Mouse (Mus musculus): ENCODE data around the gene Camta1. TPM values are rescaled to one million over a fixed set of nuclear protein-coding genes. Genes with fewer than 3 reads are reported as not detected.

Gene Camta1
- polyA plus RNA-seq, 2 experiments: 7.3 to 32.8 TPM

DNA sequence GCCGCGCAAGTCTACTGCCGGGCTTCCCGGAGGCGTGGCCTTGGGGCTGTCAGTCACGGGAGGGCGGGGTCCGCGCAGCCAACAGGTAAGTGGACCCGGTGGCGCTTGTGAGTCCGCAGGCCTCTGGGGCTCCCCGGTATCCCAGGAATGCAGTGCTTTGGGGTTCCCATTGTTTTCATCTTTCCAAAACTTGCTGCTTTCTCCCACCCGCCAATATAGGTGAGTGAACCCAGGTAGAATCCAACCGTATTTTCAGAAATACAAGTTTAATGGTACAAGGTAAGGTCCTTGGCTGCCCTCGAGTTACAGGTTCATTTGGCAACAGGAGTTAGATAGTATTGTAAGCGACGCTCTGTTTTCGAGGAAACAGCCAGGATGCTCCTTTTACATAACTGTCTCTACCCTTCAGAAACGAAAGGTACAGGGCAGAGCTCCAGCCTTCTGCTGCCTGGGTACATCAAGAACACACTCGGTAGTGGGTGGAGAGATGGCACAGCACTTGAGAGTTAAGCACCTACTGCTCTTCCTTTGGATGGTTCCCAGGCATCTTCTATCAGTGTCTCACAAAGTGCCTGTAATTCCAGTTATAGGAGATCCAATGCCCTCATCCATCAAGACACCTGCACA is 816.6 kb downstream of the Camta1 start:
- Histone ChIP-seq H3K27ac (no peak overlapping the region; the same call in 1 of the 2 replicates), H3K4me2 (ENCODE audit: low read depth) (peak overlapping the region; percentile 99), H3K9me3 (ENCODE audit: control insufficient read depth, low read length) (no peaks in the 10 kb centered on the region), H3K4me3 (ENCODE audit: insufficient read depth in 1 of 2, low read depth in 2 of 2, low read length in 2 of 2) (peak overlapping the region; percentile 59 to 62), H3K36me3 (replicated peaks; ENCODE audit: control insufficient read depth, insufficient read depth, low read depth) (peaks cover 12% of the 10 kb centered on the region), H3K27me3 (ENCODE audit: control insufficient read depth, insufficient read depth, low read length) (no peaks in the 10 kb centered on the region), H3K4me1 (replicated peaks; ENCODE audit: control insufficient read depth in 2 of 2, insufficient read depth in 2 of 2, low read length in 1 of 2) (peaks cover 3 to 13% of the 10 kb centered on the region in 2 experiments; a peak in 3 of 4 replicates), H3K9ac (replicated peaks) (peak overlapping the region; percentile 48)
- TF ChIP-seq CTCF (IDR thresholded peaks at IDR 0.05; ENCODE audit: low read depth) (no peak), EP300 (IDR thresholded peaks at IDR 0.05; ENCODE audit: low read depth) (no peak)
- ATAC-seq (ENCODE audit: insufficient read depth): no peak
- 7% methylated on average over 21 of the region's 21 CpGs for WGBS (ENCODE audit: insufficient replicate concordance)
- DNase-seq (ENCODE audit: low read depth in 3 of 3, low spot score in 3 of 3): no peak

DNA sequence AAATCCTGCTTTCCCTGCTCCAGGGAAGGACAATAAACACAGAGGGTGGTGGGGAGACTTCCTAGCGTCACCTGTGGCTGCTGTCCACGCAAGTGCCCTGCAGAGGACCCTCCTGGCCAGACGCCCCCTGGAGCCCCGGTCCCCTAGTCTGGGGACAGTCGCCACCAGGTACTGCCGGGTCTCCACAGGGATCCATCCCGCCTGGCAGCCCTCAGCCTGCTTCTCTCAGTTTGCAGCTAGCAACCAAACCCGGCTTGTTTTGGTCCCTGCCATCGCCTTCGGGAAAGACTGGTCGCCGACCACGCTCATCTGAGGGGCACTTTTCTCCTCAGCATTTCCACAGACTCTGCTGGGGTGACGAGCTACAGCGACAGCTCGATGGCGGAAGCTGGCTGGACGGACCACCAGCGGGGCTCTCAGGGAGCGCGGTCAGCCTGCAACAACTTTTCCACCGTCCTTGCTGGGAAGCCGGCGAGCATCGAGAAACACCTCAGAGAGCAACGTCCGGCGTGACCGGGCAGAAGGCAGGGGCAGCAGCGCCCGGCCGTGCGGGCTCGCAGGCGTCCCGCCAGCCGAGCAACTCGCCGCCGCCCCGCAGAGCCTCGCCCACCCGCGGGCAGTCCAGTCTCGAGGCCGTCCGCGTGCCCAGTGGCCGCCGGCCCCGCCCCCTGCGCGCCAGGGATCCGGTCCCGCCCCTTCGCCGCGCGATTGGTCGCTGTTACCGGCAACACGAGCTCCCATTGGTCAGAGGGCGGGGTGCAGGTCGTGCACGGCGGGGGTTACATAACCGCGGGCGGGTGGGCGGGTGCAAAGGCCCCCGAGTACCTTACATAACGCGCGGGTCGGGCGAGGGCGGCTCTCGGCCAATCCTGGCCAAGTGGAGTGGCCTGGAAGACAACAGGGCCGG is 817.4 kb downstream of the Camta1 start, which contains the start of gene Per3:
Gene Per3, minus strand, starts transcription at position 629 of the 907 bp plus-strand sequence.
- Histone ChIP-seq H3K4me2 (ENCODE audit: low read depth) (peak within 1 kb of the TSS; percentile 99), H3K27ac (no peak within 1 kb of the TSS; the same call in 1 of the 2 replicates), H3K4me3 (ENCODE audit: insufficient read depth in 1 of 2, low read depth in 2 of 2, low read length in 2 of 2) (peak within 1 kb of the TSS; percentile 62 to 68), H3K9ac (replicated peaks) (peak within 1 kb of the TSS; percentile 72), H3K27me3 (ENCODE audit: control insufficient read depth, insufficient read depth, low read length) (no peaks in the 10 kb centered on the region), H3K36me3 (replicated peaks; ENCODE audit: control insufficient read depth, insufficient read depth, low read depth) (peaks cover 8% of the 10 kb centered on the region), H3K9me3 (ENCODE audit: control insufficient read depth, low read length) (no peaks in the 10 kb centered on the region), H3K4me1 (replicated peaks; ENCODE audit: control insufficient read depth in 2 of 2, insufficient read depth in 2 of 2, low read length in 1 of 2) (peaks cover 3 to 13% of the 10 kb centered on the region in 2 experiments; a peak in 3 of 4 replicates)
- TF ChIP-seq CTCF (IDR thresholded peaks at IDR 0.05; ENCODE audit: low read depth) (0 out of 2 replicates have a peak, but pooled peaks have one; percentile 3), EP300 (IDR thresholded peaks at IDR 0.05; ENCODE audit: low read depth) (no peak)
- ATAC-seq (ENCODE audit: insufficient read depth) (peak; percentile 96), DNase-seq (ENCODE audit: low read depth in 3 of 3, low spot score in 3 of 3) (peak; percentile 85 to 89 (median 89))
- WGBS (ENCODE audit: insufficient replicate concordance): under 1% methylated on average over 76 of the region's 79 CpGs

DNA sequence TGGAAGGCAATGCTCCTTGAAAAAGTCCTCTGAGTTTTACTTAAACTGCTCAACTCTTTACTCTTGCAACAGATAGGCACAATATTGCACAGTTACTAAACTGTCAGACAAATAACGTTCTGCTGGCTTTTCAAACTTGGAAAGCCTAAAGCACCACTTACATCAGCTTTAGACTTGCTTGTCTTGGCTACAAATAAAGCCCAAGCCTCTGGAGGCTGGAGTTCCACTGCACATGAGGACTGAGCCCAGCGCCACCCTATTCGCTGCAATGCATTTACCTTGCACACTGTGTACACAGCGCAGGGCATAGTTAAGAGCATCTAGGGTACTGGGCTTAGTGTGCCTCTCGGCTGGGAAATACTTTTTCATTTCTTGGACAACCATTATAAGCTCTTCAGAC is 818.4 kb downstream of the Camta1 start:
- H3K9ac ChIP-seq (replicated peaks): no peak overlapping the region; the same call in 1 of the 2 replicates
- peak overlapping the region; percentile 99 for H3K4me2 ChIP-seq (ENCODE audit: low read depth)
- DNase-seq (ENCODE audit: low read depth in 3 of 3, low spot score in 3 of 3): no peak
- TF ChIP-seq EP300 (IDR thresholded peaks at IDR 0.05; ENCODE audit: low read depth) (no peak), CTCF (IDR thresholded peaks at IDR 0.05; ENCODE audit: low read depth) (no peak)
- no peak overlapping the region for H3K27ac ChIP-seq
- ATAC-seq (ENCODE audit: insufficient read depth): no peak
- H3K9me3 ChIP-seq (ENCODE audit: control insufficient read depth, low read length): no peaks in the 10 kb centered on the region
- peak overlapping the region in 1 of 2 experiments; percentile 62; a peak in 2 of 4 replicates for H3K4me3 ChIP-seq (ENCODE audit: insufficient read depth in 1 of 2, low read depth in 2 of 2, low read length in 2 of 2)
- H3K36me3 ChIP-seq (replicated peaks; ENCODE audit: control insufficient read depth, insufficient read depth, low read depth): peaks cover 6% of the 10 kb centered on the region
- 55% methylated on average over 5 of the region's 5 CpGs for WGBS (ENCODE audit: insufficient replicate concordance)
- peaks cover 3 to 13% of the 10 kb centered on the region in 2 experiments; a peak in 3 of 4 replicates for H3K4me1 ChIP-seq (replicated peaks; ENCODE audit: control insufficient read depth in 2 of 2, insufficient read depth in 2 of 2, low read length in 1 of 2)
- H3K27me3 ChIP-seq (ENCODE audit: control insufficient read depth, insufficient read depth, low read length): no peaks in the 10 kb centered on the region

DNA sequence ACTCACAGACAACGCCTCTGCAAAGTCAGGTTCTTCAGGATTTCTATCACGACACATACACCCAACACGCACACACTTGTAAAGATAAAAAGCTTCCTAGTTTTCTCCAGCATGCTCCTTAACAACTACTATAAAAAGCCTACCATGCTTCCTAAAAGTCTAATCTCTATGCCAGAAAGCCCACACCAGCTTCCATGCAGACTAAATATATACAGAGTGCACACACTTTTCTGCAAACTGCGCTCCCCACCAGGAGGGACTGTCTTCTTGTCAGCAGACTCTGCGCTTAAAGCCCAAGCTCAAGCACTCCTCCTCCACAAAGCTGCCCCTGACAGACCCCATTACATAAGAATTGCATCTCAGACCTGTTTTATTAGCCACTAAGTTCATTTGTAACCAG is 820.2 kb downstream of the Camta1 start:
- WGBS (ENCODE audit: insufficient replicate concordance): 75% methylated on average over 5 of the region's 5 CpGs
- H3K9me3 ChIP-seq (ENCODE audit: control insufficient read depth, low read length): no peaks in the 10 kb centered on the region
- H3K9ac ChIP-seq (replicated peaks): no peak overlapping the region
- TF ChIP-seq EP300 (IDR thresholded peaks at IDR 0.05; ENCODE audit: low read depth) (no peak), CTCF (IDR thresholded peaks at IDR 0.05; ENCODE audit: low read depth) (no peak)
- peaks cover 3 to 13% of the 10 kb centered on the region in 2 experiments; a peak in 3 of 4 replicates for H3K4me1 ChIP-seq (replicated peaks; ENCODE audit: control insufficient read depth in 2 of 2, insufficient read depth in 2 of 2, low read length in 1 of 2)
- H3K27me3 ChIP-seq (ENCODE audit: control insufficient read depth, insufficient read depth, low read length): no peaks in the 10 kb centered on the region
- no peak for ATAC-seq (ENCODE audit: insufficient read depth)
- H3K4me2 ChIP-seq (ENCODE audit: low read depth): no peak overlapping the region
- DNase-seq (ENCODE audit: low read depth in 3 of 3, low spot score in 3 of 3): no peak
- no peak overlapping the region for H3K27ac ChIP-seq
- no peak overlapping the region for H3K4me3 ChIP-seq (ENCODE audit: insufficient read depth in 1 of 2, low read depth in 2 of 2, low read length in 2 of 2)
- H3K36me3 ChIP-seq (replicated peaks; ENCODE audit: control insufficient read depth, insufficient read depth, low read depth): 0 out of 2 replicates have a peak, but pooled peaks cover 2% of the 10 kb centered on the region
